ENCODE assay signal across 8 mouse cellular contexts in genomic region chr6:17635615-17636284, GRCm38 (mm10). TPM values are rescaled to one million over a fixed set of nuclear protein-coding genes. Genes with fewer than 3 reads are reported as not detected.
DNase-seq lines count a peak whose midpoint lies in the region; ATAC-seq lines count a peak whose summit lies in the region.

Capza2 (plus strand) TSS chr6:17636234.

- H3K27ac ChIP-seq in embryonic facial prominence, embryonic 14.5 days (replicated peaks; ENCODE audit: low read depth, low read length), result peak within 1 kb of the TSS; percentile 95
- H3K27ac ChIP-seq in heart, embryonic 13.5 days (replicated peaks), result peak within 1 kb of the TSS; percentile 98

- H3K27me3 ChIP-seq in embryonic facial prominence, embryonic 14.5 days (replicated peaks; ENCODE audit: control insufficient read depth, insufficient read depth, low read length), result no peaks in the 10 kb centered on the region
- no peaks in the 10 kb centered on the region for H3K27me3 ChIP-seq in heart, embryonic 13.5 days (replicated peaks)
- no peaks in the 10 kb centered on the region for H3K27me3 ChIP-seq in megakaryocyte, embryonic 14.5 days (replicated peaks)

- peak within 1 kb of the TSS; percentile 65 for H3K4me2 ChIP-seq in embryonic facial prominence, embryonic 14.5 days (ENCODE audit: low read depth, low read length)
- H3K4me2 ChIP-seq in heart, embryonic 13.5 days, result peak within 1 kb of the TSS; percentile 85

- whole genome bisulfite sequencing in embryonic facial prominence, embryonic 14.5 days, result 76% methylated on average over 7 of the region's 7 CpGs
- 42% methylated on average over 7 of the region's 7 CpGs for WGBS in heart, embryonic 13.5 days

- H3K36me3 ChIP-seq in embryonic facial prominence, embryonic 14.5 days (ENCODE audit: control insufficient read depth, insufficient read depth, low read length), result no peaks in the 10 kb centered on the region
- peaks cover 2% of the 10 kb centered on the region; the same call in 1 of the 2 replicates for H3K36me3 ChIP-seq in heart, embryonic 13.5 days
- peaks cover 10% of the 10 kb centered on the region for H3K36me3 ChIP-seq in megakaryocyte, embryonic 14.5 days (replicated peaks; ENCODE audit: low read length)

- peak within 1 kb of the TSS; percentile 99 for H3K9ac ChIP-seq in embryonic facial prominence, embryonic 14.5 days (ENCODE audit: low read depth, low read length)
- peak within 1 kb of the TSS; percentile 99 for H3K9ac ChIP-seq in heart, embryonic 13.5 days

- ATAC-seq in embryonic facial prominence, embryonic 14.5 days (ENCODE audit: low read depth), result no peak
- ATAC-seq in heart, embryonic 13.5 days (ENCODE audit: extremely low read depth, insufficient number of reproducible peaks, low FRiP score, low TSS enrichment), result no peak

- peak within 1 kb of the TSS; percentile 92 for H3K4me3 ChIP-seq in embryonic facial prominence, embryonic 14.5 days (ENCODE audit: low read depth, low read length)
- H3K4me3 ChIP-seq in heart, embryonic 13.5 days, result peak within 1 kb of the TSS; percentile 89
- peak within 1 kb of the TSS; percentile 94 for H3K4me3 ChIP-seq in megakaryocyte, embryonic 14.5 days (replicated peaks)

- 0 out of 2 replicates have a peak, but pooled peaks cover under 1% of the 10 kb centered on the region for H3K9me3 ChIP-seq in embryonic facial prominence, embryonic 14.5 days (ENCODE audit: control insufficient read depth, low read length)
- H3K9me3 ChIP-seq in heart, embryonic 13.5 days, result no peaks in the 10 kb centered on the region
- H3K9me3 ChIP-seq in megakaryocyte, embryonic 14.5 days, result no peaks in the 10 kb centered on the region

- peak; percentile 24 to 33 for DNase-seq in lung, adult 18-20 months
- no peak for DNase-seq in lung, postnatal 10 days
- no peak for DNase-seq in embryonic facial prominence, embryonic 14.5 days (ENCODE audit: low spot score)
- peak in 1 of 2 experiments; percentile 36 for DNase-seq in layer of hippocampus, postnatal 14 days (ENCODE audit: low spot score in 2 of 2)
- DNase-seq in thymus, postnatal 25 days, result peak; percentile 24
- no peak for DNase-seq in cerebellum, postnatal 36 days

- H3K4me1 ChIP-seq in embryonic facial prominence, embryonic 14.5 days (ENCODE audit: control insufficient read depth, insufficient read depth, low read length), result peaks cover 10% of the 10 kb centered on the region; the same call in 1 of the 2 replicates
- H3K4me1 ChIP-seq in heart, embryonic 13.5 days, result peaks cover 23% of the 10 kb centered on the region
- H3K4me1 ChIP-seq in megakaryocyte, embryonic 14.5 days, result peaks cover 52% of the 10 kb centered on the region

RNA-seq across cellular contexts. Expression of gene Capza2, which starts in this region (rescaled TPM):
- polyA plus RNA-seq in embryonic facial prominence, embryonic 14.5 days (2014; fragmentation: Nextera tagmentation; extraction: Ambion mirVana), result 234 and 237 TPM in 2 replicates
- 198 and 210 TPM in 2 replicates for polyA plus RNA-seq in heart, embryonic 13.5 days (2015; fragmentation: Nextera tagmentation; extraction: Ambion mirVana)
- total RNA-seq in layer of hippocampus, postnatal 14 days (2021), result 100 to 1,000 TPM; 282 to 285 TPM
- polyA plus RNA-seq in megakaryocyte, embryonic 14.5 days (2012; ENCODE audit: insufficient read depth, low replicate concordance), result 12.1 TPM in 1 of 2 replicates, not detected in the other

Comparison
In these comparisons a context has a peak if more than half of its experiments do, and no peak if none do; other contexts are left out.
1. RNA of gene Capza2 (polyA plus RNA-seq): 234 to 237 TPM in embryonic facial prominence, embryonic 14.5 days and 198 to 210 TPM in heart, embryonic 13.5 days; 12.1 TPM in megakaryocyte, embryonic 14.5 days; every median in the first group is over 10 times any median in the second.
2. DNase-seq: peak in lung, adult 18-20 months (2 of 2) and thymus, postnatal 25 days (single experiment); none in lung, postnatal 10 days (single experiment), embryonic facial prominence, embryonic 14.5 days (single experiment) and cerebellum, postnatal 36 days (0 of 2).
3. Peak in every context shown above with its lines, with median percentiles within 50 percentile points of each other: H3K4me3 ChIP-seq.